Mouse (Mus musculus) fibroblast of lung, adult 2 months (primary cell): ENCODE measurements around the gene Tac4.

Experiments
- DNase-seq: peaks from one replicate; pipeline ENCODE4 v3.0.0-alpha.2; 2011; ENCODE audit warnings: low read depth

Tac4 gene

GRCm38 (mm10) chr11:95263816-95264454 is 2.6 kb downstream of the Tac4 start:
- no peak for DNase-seq

GRCm38 (mm10) chr11:95264455-95265013 is 3.2 kb downstream of the Tac4 start:
- DNase-seq, result no peak

GRCm38 (mm10) chr11:95266540-95267245 is 5.4 kb downstream of the Tac4 start:
- DNase-seq, result no peak

- DNase-seq, result no peak
Observed at GRCm38 (mm10) chr11:95273661-95274060, 12.3 kb downstream of the Tac4 start.

- no peak for DNase-seq
Observed at GRCm38 (mm10) chr11:95274613-95275012, 13.3 kb downstream of the Tac4 start.

GRCm38 (mm10) chr11:95276056-95276455 is 14.7 kb downstream of the Tac4 start:
- DNase-seq, result no peak

- DNase-seq, result no peak
Observed at GRCm38 (mm10) chr11:95279061-95279659, 17.8 kb downstream of the Tac4 start.

GRCm38 (mm10) chr11:95282331-95282730 is 21.0 kb downstream of the Tac4 start:
- no peak for DNase-seq

- no peak for DNase-seq
Observed at GRCm38 (mm10) chr11:95291998-95292397, 30.7 kb downstream of the Tac4 start.

- DNase-seq, result no peak
Observed at GRCm38 (mm10) chr11:95293017-95293624, 31.8 kb downstream of the Tac4 start.

GRCm38 (mm10) chr11:95295736-95296135 is 34.4 kb downstream of the Tac4 start:
- no peak for DNase-seq

- DNase-seq, result no peak
Observed at GRCm38 (mm10) chr11:95298146-95298545, 36.8 kb downstream of the Tac4 start.

GRCm38 (mm10) chr11:95299886-95300285 is 38.6 kb downstream of the Tac4 start:
- no peak for DNase-seq

GRCm38 (mm10) chr11:95301772-95302171 is 40.4 kb downstream of the Tac4 start:
- DNase-seq, result no peak

- no peak for DNase-seq
Observed at GRCm38 (mm10) chr11:95305600-95305999, 44.3 kb downstream of the Tac4 start.

- no peak for DNase-seq
Observed at GRCm38 (mm10) chr11:95307526-95307925, 46.2 kb downstream of the Tac4 start.

GRCm38 (mm10) chr11:95309510-95310006 is 48.2 kb downstream of the Tac4 start:
- peak; percentile 98 for DNase-seq

- DNase-seq, result peak; percentile 100
Observed at GRCm38 (mm10) chr11:95310007-95310647, 48.8 kb downstream of the Tac4 start, which contains the start of gene Kat7. Gene Kat7, minus strand, starts transcription at chr11:95310246.

GRCm38 (mm10) chr11:95310648-95311424 is 49.5 kb downstream of the Tac4 start:
- DNase-seq, result no peak

GRCm38 (mm10) chr11:95311425-95311807 is 50.1 kb downstream of the Tac4 start:
- no peak for DNase-seq
